Mouse (Mus musculus) megakaryocyte, embryonic 14.5 days (primary cell): ENCODE measurements around the gene Olfr1176.

ENCODE experiments used
- FLI1 ChIP-seq: IDR thresholded peaks from 2 replicates; pipeline ENCODE4 v1.6.1; 2012; ENCODE audit warnings: low read length, inconsistent platforms, mixed read lengths
- GATA1 ChIP-seq: IDR thresholded peaks from 3 replicates; pipeline ENCODE4 v1.6.1; 2012; ENCODE audit warnings: mixed read lengths, low read length, inconsistent platforms, borderline replicate concordance

DNA sequence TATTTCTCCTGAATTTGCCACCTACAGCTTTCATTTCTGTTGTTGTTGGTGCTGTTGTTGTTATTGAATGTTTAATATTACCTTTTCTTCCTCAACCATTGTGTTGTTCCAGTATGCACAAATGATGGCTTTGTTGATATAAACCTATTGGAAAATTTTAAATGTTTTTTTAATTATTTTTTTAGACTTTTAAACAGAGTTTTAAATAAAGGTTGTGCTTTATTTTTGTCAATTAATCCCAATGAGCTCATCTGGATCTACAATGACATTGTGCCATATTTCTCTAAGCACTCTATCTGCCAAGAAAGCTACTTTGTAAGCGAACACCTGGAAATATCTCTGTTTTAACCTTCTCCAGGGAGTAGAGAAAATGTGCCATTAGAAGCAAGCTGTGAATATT, 50.2 kb downstream of the Olfr1176 start, which contains the start of gene Olfr1178:
- no peak for TF ChIP-seq GATA1
- no peak for TF ChIP-seq FLI1
